Mouse (Mus musculus) lung, embryonic 16.5 days (tissue): ENCODE results near the gene Nkx2-4. TPM values are rescaled to one million over a fixed set of nuclear protein-coding genes. Genes with fewer than 3 reads are reported as not detected.

Source experiments
- polyA plus RNA-seq: library from polyadenylated mRNA; unstranded; fragments of >200 nt; fragmentation: Nextera tagmentation; extraction: Ambion mirVana; gene quantifications from 2 replicates; pipeline ENCODE4 v1.2.1, GENCODE M21; 2015

Nkx2-4 gene
- polyA plus RNA-seq, 1 experiment from 2014 or later, result not detected

Other genes with a start within 250 kb of the Nkx2-4 start
- 38.2 and 39.3 TPM in 2 replicates for gene Kiz, start 229.6 kb downstream of the Nkx2-4 start, polyA plus RNA-seq
- 74.7 and 79.3 TPM in 2 replicates for gene Xrn2, start 72.4 kb downstream of the Nkx2-4 start, polyA plus RNA-seq
- gene Nkx2-2, start 108.8 kb upstream of the Nkx2-4 start, polyA plus RNA-seq, result not detected in 2 replicates